Mouse (Mus musculus): ENCODE results near the gene Cldn22.

Gene Cldn22

DNA sequence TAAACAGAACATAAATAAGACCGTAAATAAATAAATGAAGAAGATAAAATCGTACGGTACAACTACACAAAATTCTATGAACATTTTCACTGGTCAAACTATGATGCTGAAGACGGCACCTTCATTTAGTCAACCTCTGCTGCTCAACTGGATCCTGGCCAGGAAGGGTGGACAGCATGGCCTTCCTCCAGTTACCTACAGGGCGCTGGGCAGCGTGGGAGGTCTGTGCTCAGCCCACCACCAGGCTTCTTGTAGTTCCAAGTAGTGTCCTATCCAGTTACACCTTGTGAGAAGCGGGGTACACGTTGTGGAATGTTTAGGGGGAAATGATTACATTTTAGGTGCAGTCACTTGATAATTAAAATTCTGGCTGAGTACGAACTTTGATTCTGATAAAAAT is 2.6 kb downstream of the Cldn22 start:
- ATAC-seq (ENCODE audit: insufficient number of reproducible peaks, low FRiP score, low TSS enrichment) = no peak

DNA sequence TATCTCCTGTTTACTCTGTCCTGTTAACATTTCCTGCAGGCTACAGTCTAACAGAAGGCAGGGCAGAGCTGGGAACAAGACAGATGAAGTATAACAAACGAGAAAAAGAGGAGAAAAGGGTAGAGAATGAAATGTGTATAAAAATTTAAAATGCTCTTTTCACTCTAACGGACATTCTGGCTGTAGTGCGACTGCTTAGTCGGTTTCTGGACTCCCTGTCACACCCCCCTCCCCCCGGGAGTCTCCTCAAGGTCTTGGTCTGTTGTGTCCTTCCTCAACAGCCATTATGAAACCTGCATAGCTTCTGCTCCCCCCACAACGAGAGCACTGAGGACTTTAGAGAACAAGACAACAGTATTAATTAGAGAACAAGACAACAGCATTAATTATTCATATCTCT is 8.3 kb downstream of the Cldn22 start:
- no peak for ATAC-seq (ENCODE audit: insufficient number of reproducible peaks, low FRiP score, low TSS enrichment)

DNA sequence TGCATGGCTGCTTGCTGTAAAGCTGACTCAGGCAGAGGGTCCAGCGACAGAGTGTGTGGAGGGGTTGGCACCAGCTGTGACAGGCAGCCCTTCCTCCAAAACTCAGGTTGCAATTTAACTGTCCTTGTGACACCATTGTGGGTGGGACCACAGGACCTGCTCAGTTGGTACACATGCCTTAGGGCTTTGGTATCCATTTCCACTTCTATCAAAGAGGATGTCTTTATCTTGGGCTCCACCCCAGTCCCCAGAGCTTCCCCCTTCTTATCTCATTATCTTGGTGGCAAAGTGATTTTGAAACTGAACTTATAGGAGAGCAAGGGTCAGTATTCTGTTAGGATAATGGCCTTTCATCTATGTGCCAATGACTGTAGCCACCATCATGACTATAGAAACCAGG is 9.7 kb downstream of the Cldn22 start:
- ATAC-seq (ENCODE audit: insufficient number of reproducible peaks, low FRiP score, low TSS enrichment) = no peak

DNA sequence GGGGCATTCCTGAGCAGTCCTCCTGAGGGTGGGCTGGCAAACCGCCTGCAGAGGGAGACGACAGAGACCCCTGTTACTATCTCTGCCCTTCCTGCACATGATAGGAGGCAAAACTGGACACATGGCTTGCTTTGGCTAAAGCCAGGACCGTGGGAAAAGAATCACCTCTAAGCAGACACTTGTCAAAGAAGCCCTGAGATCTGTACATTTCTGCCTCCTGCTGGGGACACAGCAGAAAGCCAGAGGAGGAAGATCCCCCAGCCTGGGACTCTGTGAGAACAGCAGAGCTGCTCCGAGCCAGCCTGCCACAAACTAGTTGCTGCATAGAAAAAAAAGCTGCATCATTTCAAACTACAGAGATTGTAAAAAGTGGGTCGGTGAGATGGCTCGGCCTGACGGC is 18.8 kb downstream of the Cldn22 start:
- ATAC-seq (ENCODE audit: insufficient number of reproducible peaks, low FRiP score, low TSS enrichment) = no peak

DNA sequence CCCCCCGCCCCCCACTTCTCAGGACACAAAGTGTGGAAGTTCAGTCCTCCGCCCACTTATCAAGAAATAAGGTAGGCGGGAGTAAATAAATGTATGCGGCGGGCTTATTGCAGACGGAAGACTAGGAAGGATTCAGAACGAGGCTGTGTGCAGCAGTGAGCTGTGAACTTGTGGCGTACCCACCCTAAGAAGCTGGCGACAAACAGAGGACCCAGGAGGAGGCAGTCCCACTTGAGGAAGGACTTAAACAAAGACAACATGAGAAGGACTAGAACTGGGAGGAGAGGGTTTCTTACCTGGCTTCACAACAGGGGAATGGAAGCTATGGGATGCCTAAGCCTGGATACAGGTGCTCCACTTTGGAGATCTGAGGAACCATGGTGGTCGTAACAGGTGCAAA is 19.4 kb downstream of the Cldn22 start:
- ATAC-seq (ENCODE audit: insufficient number of reproducible peaks, low FRiP score, low TSS enrichment) = no peak

DNA sequence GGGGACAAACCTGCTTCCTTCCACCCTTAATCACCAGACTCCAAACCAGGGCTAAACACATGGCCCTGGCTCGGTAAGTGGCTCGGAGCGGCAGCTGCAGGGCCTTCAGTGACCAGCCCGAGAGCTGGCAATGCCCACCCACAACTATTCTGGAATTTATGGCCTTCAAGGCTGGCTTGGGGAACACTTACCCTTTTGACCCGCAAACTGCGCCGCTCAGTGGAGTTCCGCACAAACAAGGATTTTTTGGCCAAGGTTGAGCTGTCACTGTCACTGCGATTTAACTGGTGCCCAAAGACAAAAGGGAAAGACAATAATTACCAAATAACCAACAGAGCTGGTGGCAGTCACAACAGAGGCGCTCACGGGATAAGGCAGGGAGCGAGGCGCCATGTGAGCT is 21.7 kb downstream of the Cldn22 start:
- ATAC-seq (ENCODE audit: insufficient number of reproducible peaks, low FRiP score, low TSS enrichment) = no peak

DNA sequence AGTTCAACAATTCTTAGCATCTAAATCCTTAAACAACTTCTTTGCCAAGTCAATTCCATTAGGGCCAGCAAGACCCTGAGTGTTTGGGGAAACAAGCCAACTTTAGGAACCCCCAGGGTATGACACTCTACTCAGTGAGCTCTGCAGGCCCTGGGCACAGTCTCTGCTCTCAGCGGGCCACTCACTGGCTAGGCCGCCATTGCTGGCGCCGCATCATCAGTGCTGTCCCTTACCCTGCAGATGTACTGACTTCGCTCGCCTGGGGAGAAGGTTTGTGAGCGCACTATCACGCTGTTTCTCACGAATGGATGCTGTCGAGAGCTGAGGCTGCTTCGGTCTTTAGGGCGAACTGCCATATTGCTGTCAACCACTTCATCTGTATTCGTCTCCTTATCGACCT is 22.9 kb downstream of the Cldn22 start:
- no peak for ATAC-seq (ENCODE audit: insufficient number of reproducible peaks, low FRiP score, low TSS enrichment)

DNA sequence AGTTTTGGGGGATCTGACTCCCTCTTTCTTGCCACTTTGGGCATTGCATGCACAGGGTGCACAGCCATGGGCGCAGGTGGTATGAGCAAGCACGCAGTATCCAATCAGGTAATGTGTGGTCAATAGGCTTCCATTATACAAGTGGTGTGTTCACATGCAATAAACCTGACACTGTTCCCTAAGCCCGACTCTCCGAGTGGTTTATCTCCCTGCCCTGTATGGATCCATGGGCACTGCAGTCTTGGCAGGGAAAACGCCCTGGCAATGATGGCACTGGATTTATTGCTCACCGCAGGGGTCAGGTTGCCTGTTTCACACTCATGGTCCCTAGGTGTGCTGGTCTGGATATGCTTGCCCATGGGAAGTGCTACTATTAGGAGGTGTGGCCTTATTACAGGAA is 23.6 kb downstream of the Cldn22 start:
- no peak for ATAC-seq (ENCODE audit: insufficient number of reproducible peaks, low FRiP score, low TSS enrichment)

DNA sequence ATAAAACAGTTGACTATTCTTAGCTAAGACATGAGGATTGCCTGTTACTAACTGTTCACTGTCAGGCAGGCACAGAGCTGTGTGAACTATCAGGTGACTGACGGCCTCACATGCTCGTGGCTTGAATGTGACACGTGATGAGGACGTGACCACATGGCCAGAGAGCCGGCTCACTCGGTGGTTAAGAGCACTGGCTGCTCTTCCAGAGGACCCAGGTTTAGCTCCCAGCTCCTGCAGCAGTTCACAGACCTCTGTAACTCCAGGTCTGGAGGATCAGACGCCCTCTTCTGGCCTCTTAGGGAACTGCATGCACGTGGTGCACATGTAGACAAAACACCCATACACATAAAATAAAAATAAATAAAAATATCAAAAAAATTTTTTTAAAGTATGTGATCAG is 25.6 kb downstream of the Cldn22 start:
- ATAC-seq (ENCODE audit: insufficient number of reproducible peaks, low FRiP score, low TSS enrichment) = no peak

DNA sequence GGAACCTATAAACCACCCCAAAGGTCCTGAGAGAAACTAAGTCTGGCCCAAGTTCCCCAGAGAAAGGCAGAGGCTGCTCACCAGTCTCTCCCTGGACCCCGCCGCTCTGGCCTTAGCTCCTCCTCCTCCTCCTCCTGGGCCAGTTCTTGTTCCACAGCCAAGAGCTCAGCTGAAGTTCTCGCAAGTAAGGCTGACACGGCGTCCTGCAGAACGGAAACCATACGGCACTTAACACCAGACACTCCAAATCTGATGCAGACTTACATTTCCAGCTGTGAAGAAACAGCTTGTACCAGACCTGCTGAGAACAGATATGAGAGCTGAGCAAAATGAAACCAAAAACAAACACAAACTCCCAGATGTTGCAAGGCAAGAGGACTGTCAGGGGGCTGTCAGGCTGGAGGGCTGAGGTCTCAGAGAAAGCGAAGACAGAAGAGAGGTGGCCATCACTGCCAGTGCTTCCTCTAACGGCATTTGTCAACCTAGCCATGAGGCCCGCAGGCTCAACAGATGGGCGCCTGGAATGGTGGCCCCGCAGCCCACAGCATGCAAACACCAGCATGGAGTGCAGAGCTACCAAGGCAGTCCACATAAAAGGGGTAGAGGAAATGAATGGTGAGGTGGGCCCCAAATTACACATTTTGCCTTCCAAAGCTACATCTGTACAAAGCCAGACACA is 27.7 kb downstream of the Cldn22 start:
- no peak for ATAC-seq (ENCODE audit: insufficient number of reproducible peaks, low FRiP score, low TSS enrichment)

DNA sequence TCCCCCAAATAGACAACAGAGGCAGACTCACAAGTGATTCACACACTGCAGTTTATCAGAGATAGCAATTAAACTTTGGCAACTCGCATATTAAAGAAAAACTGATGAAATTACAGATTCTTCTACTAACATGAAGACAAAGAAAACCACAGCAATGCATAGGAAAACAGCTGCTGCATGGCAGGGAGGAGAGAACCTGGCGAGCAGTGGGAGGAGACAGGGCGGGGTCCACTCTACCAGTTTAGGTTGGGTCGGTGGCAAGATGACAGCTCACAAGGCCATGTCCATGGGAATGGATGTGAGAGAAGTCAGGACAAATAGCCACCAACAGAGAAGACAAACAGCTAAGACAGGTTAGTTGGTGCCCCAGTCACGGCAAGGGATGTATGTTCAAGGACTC is 28.5 kb downstream of the Cldn22 start:
- ATAC-seq (ENCODE audit: insufficient number of reproducible peaks, low FRiP score, low TSS enrichment) = no peak

DNA sequence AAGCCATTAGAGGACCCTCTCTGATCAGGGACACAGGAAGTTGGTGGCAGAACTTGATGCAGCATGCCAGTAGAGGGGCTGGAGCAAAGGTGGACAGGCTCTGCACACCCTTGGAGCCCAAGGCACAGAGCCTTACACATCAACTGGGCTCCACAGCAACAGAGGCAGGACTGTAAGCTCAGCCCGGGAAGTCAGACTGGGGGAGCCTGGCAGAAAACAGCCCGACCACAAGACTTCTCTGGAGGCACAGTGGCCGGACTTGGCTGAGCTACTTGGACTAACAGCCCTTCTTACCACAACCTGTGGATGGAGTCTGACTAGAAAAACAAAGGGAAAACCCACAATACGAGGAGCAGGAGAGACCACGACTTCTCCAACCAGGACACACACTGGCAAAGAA is 29.1 kb downstream of the Cldn22 start:
- peak; percentile 9; the same call in 1 of the 2 replicates for ATAC-seq (ENCODE audit: insufficient number of reproducible peaks, low FRiP score, low TSS enrichment)

DNA sequence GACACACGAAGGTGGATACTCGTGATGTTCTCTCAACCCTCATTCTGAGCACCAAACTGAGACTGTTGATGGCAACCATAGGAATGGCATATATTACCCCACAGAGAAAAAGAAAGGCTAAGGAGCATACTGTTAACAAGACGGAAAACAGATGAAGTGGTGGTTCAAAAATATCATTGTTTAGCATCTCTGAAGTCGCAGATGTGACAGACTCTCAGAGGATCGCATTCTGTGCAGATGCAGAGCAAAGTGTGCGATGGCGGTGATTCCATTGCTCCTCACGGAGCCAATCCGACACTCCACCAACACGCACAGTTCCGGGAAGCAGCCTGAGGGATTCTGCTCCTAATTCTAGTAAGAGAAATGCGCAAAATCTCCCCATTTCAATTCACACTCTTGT is 35.0 kb downstream of the Cldn22 start:
- ATAC-seq (ENCODE audit: insufficient number of reproducible peaks, low FRiP score, low TSS enrichment) = no peak

DNA sequence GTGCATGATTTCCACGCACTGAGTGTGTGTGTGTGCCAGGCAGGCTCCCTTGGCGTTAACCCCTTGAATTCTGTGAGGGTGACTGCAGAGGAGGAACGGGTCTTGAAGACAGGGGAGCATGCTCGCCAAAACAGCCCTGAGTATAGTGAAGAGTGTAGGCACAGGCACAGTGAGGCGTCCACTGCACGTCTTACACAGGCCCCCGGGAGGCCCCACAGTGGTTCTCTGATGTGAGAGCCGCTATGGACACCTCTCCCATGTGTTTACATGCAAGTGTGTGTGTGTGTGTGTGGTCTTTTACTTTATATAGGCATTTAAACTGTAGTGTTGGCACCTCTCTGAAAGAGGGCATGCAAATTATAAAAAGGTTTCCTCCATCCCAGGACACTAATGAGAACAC is 42.3 kb downstream of the Cldn22 start:
- ATAC-seq (ENCODE audit: insufficient number of reproducible peaks, low FRiP score, low TSS enrichment) = no peak

DNA sequence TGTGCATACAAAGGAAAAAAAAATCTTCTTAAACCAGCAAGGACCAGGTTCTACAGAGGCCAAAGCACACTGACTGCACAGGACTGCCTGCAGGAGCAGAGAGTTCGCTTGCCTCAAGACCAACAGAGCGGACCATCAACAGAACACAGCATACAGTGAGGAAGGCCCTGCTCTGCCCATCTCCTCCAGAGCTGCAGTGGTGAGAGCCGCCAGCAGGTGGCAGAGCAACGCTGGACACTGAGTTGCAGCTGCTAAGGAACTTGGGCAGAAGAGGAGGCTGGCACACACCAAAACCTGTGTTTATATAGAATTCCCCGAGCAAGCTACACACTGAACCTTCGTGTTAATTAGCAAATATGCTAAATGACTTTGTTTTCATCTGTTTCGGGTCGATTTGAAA is 42.8 kb downstream of the Cldn22 start:
- ATAC-seq (ENCODE audit: insufficient number of reproducible peaks, low FRiP score, low TSS enrichment) = peak; percentile 74

DNA sequence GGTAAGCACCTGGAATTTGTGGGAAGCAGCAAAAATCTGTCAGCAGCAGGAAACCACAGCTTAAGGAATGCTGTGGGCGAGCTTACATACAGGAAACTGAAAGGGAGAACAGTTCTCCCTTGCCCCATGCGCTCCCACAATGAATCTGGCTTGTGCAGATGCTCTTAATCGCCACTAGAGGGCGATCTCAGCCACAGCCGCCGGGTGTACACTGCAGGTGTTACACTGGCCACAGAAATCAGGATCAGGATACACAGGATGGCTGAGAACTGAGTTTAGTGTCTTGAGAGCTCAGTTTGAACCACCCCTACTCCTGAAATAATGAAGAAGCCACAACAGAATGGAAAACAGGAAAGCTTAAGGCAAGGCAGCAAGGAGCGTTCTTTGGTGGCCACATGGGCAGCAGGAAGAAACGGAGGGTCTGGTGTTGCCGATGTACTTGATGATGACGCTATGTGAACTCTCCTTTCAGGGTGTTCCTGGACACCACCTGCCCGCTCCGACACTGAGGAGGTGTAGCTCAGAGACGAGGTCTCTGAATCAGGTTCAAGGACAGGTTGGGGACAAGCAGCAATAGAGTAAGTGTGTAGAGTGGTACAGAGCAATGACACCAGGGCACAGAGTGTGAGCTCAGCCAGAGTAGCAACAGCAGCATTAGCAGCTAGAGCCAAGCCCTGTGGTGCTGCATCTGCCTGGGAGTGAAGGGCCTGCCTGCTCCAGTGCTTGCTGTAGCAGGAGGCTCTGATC is 48.3 kb downstream of the Cldn22 start:
- peak; percentile 27; the same call in 1 of the 2 replicates for ATAC-seq (ENCODE audit: insufficient number of reproducible peaks, low FRiP score, low TSS enrichment)

DNA sequence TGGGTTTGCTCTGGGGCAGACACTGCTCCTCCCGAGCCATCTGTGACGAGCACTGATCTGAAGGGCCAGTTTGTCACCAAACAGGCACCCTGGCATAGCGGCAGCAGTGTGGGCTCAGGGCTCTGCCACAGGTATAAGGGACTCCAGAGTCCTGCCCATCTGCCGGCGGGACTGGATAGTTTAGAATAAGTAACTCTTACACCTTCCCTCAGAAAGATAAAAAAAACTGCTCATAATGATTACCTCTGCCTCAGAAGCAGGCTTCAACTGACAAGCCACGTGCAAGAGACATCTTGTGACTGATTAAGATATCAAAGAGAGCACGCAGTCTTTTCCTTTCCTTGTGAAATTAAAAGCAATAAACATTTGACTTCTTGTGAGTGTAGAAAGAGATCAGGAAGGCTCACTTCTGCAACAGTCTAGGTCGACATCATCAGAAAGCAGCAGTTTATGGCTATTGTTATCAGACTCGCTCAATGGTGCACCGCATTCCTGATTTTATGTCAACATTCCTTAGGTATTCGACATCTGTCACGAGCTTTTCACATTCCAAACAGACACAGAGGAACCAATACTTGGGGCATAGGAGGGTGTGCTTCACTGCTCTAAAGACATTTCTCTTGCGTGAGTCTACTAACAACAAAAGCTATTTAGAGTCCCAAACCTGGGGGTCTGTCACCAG is 50.4 kb downstream of the Cldn22 start:
- ATAC-seq (ENCODE audit: insufficient number of reproducible peaks, low FRiP score, low TSS enrichment) = no peak

Data from cerebellum, adult (tissue).